Mouse (Mus musculus) heart, embryonic 12.5 days (tissue): ENCODE data around the gene Pa2g4. TPM values are rescaled to one million over a fixed set of nuclear protein-coding genes. Genes with fewer than 3 reads are reported as not detected.

Source experiments
- ATAC-seq: fragments of 200-750 bp; cut with Nextera tagmentation; 2 replicates; pipeline ENCODE4 v1.8.0; 2017; ENCODE audit warnings: moderate TSS enrichment, moderate library complexity; ENCODE audit not compliant: insufficient number of reproducible peaks, low FRiP score
- H3K27ac ChIP-seq: fragments of 300-500 bp; sonication (generic); 2 replicates; pipeline ENCODE4 v1.5.1; 2016; ENCODE audit warnings: mild to moderate bottlenecking, moderate library complexity; ENCODE audit not compliant: poor library complexity, severe bottlenecking
- H3K27me3 ChIP-seq: fragments of 300-500 bp; sonication (generic); replicated peaks from 2 replicates; pipeline ENCODE4 v1.6.1; 2016; ENCODE audit warnings: mild to moderate bottlenecking, moderate library complexity
- H3K36me3 ChIP-seq: fragments of 300-500 bp; sonication (generic); 2 replicates; pipeline ENCODE4 v1.6.1; 2016; ENCODE audit warnings: mild to moderate bottlenecking, moderate library complexity
- H3K4me1 ChIP-seq: fragments of 300-500 bp; sonication (generic); replicated peaks from 2 replicates; pipeline ENCODE4 v1.6.1; 2016; ENCODE audit warnings: mild to moderate bottlenecking
- H3K4me2 ChIP-seq: fragments of 300-500 bp; sonication (generic); 2 replicates; pipeline ENCODE4 v1.6.1; 2016; ENCODE audit warnings: mild to moderate bottlenecking, moderate library complexity
- H3K4me3 ChIP-seq: fragments of 300-500 bp; sonication (generic); 2 replicates; pipeline ENCODE4 v1.5.1; 2016; ENCODE audit warnings: mild to moderate bottlenecking
- H3K9ac ChIP-seq: fragments of 300-500 bp; sonication (generic); 2 replicates; pipeline ENCODE4 v1.6.1; 2016; ENCODE audit warnings: mild to moderate bottlenecking, moderate library complexity
- H3K9me3 ChIP-seq: fragments of 300-500 bp; sonication (generic); replicated peaks from 2 replicates; pipeline ENCODE4 v1.6.1; 2016; ENCODE audit warnings: mild to moderate bottlenecking, moderate library complexity
- WGBS: fragments of 180-500 bp; shearing (Covaris S2); methylation state at CpG from one replicate; pipeline ENCODE4 v1.1.7; 2016; 5-methylcytosine and 5-hydroxymethylcytosine counted together
- microRNA-seq: library from miRNA; unstranded; fragments of <30 nt; microRNA quantifications from one replicate; pipeline ENCODE4, GENCODE M21; 2017
- polyA plus RNA-seq: library from polyadenylated mRNA; unstranded; fragments of >200 nt; fragmentation: Nextera tagmentation; extraction: Ambion mirVana; gene quantifications from 2 replicates; pipeline ENCODE4 v1.2.1, GENCODE M21; 2016

Gene Pa2g4
- polyA plus RNA-seq, 1 experiment from 2014 or later: 136 TPM

DNA sequence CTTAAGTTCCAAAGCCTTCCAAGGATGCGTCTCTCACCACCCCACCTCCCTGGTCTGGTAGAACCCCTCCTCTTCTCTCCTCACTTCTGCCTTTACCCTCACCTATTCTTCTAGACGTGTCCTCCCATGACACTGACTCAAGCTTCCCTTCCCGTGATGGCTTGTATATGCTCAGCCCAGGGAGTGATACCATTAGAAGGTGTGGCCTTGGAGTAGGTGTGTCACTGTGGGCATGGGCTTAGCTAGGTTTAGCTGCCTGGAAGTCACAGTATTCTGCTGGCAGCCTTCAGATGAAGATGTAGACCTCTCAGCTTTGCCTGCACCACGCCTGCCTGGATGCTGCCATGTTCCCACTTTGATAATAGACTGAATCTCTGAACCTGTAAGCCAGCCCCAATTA, 50.7 kb downstream of the Pa2g4 start:
- H3K27ac ChIP-seq: no peak overlapping the region
- no peak overlapping the region for H3K9ac ChIP-seq
- peaks cover 21% of the 10 kb centered on the region for H3K27me3 ChIP-seq
- H3K9me3 ChIP-seq: no peaks in the 10 kb centered on the region
- peaks cover 87% of the 10 kb centered on the region for H3K36me3 ChIP-seq
- no peaks in the 10 kb centered on the region for H3K4me1 ChIP-seq
- ATAC-seq: no peak
- H3K4me2 ChIP-seq: no peak overlapping the region
- no peak overlapping the region for H3K4me3 ChIP-seq
- WGBS: 78% methylated on average over 4 of the region's 4 CpGs

DNA sequence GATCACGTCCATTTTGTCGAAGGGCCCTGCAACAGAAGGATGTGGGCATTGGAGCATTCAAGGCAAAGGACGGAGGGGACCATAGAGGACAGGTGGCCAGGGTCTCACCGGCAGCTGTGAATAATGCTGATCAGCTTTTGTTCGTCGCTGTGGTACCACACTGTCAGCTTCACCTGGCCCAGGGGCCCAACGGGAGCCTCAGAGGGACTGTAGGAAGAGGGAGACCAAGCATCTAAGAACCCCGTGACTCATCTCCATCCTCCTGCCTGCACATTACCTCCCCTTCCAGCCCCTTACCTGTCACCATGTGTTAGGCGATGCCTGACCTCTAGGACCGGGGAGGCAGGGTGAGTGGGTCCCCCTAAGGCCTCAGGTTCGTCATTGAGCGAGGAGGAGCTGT, 54.0 kb downstream of the Pa2g4 start:
- H3K4me3 ChIP-seq: no peak overlapping the region
- no peak overlapping the region for H3K27ac ChIP-seq
- no peak for ATAC-seq
- H3K9ac ChIP-seq: no peak overlapping the region
- H3K36me3 ChIP-seq: peaks cover 66% of the 10 kb centered on the region
- WGBS: 86% methylated on average over 12 of the region's 12 CpGs
- H3K27me3 ChIP-seq: peaks cover 8% of the 10 kb centered on the region; the same call in 1 of the 2 replicates
- H3K9me3 ChIP-seq: no peaks in the 10 kb centered on the region
- no peak overlapping the region for H3K4me2 ChIP-seq
- H3K4me1 ChIP-seq: no peaks in the 10 kb centered on the region

DNA sequence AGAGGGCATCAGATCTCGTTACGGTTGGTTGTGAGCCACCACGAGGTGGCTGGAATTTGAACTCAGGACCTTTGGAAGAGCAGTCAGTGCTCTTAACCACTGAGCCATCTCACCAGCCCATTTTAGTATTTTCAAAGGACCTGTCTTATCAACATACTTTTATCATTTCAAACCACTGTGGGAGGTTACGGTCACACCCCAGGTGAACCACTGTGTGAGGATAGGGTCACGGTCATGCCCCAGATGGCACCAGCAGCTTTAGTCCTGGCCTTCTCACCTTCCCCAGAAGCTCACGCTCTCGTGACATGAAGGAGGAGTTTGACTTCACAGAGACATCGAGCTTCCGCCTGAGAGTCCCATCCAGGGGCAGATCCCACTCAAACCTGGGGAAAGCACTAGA, 54.6 kb downstream of the Pa2g4 start:
- Histone ChIP-seq H3K27me3 (0 out of 2 replicates have a peak, but pooled peaks cover 4% of the 10 kb centered on the region), H3K9me3 (no peaks in the 10 kb centered on the region), H3K4me1 (no peaks in the 10 kb centered on the region), H3K36me3 (peaks cover 60% of the 10 kb centered on the region), H3K9ac (no peak overlapping the region), H3K4me2 (no peak overlapping the region), H3K27ac (no peak overlapping the region), H3K4me3 (no peak overlapping the region)
- 84% methylated on average over 9 of the region's 9 CpGs for WGBS
- ATAC-seq: no peak

DNA sequence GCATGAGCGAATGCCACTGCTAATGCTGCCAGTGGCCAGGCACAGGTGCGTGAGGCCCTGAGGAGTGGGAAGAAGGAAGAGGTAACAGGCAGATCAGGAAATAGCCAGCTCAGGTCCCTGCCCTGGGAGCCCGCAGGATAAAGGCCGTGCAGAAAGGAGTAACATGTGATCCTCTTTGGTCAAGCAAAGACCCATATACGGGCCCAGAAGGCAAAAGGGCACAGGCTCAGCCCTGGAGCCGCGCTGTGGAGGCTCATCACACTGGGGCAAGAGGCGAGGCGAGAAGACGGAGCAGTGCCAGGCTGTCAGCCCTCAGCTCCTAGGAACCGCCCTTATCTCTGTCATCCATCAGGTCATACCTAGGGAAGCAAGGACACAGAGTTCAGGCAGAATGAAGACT, 55.5 kb downstream of the Pa2g4 start:
- Histone ChIP-seq H3K4me1 (no peaks in the 10 kb centered on the region), H3K9me3 (no peaks in the 10 kb centered on the region), H3K27me3 (no peaks in the 10 kb centered on the region), H3K4me2 (no peak overlapping the region), H3K27ac (no peak overlapping the region), H3K4me3 (no peak overlapping the region), H3K36me3 (peaks cover 54% of the 10 kb centered on the region), H3K9ac (no peak overlapping the region)
- no peak for ATAC-seq
- 83% methylated on average over 11 of the region's 11 CpGs for WGBS

DNA sequence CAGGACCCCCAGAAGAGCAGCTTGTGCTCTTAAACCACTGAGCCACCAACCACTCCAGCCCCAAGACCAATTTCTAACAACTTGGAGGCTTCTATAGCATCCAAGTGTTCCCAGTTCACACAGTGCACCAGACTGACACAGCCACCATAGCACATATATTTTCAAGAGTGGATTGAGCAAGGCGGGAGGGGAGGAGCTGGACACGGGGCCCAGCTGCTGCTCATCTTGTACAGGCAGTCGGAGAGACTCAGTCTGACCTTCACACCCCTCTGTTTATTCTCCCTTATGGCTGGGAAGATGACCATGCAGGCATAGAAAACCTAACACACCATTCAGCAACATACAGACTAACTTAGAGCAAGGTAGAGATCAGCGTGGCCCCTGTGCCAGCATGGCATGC, 56.0 kb downstream of the Pa2g4 start:
- H3K9me3 ChIP-seq: no peaks in the 10 kb centered on the region
- no peak overlapping the region for H3K27ac ChIP-seq
- peaks cover 49% of the 10 kb centered on the region for H3K36me3 ChIP-seq
- no peak overlapping the region for H3K9ac ChIP-seq
- peaks cover 3% of the 10 kb centered on the region for H3K4me1 ChIP-seq
- WGBS: 84% methylated on average over 4 of the region's 4 CpGs
- H3K27me3 ChIP-seq: no peaks in the 10 kb centered on the region
- no peak for ATAC-seq
- H3K4me3 ChIP-seq: no peak overlapping the region
- H3K4me2 ChIP-seq: no peak overlapping the region

DNA sequence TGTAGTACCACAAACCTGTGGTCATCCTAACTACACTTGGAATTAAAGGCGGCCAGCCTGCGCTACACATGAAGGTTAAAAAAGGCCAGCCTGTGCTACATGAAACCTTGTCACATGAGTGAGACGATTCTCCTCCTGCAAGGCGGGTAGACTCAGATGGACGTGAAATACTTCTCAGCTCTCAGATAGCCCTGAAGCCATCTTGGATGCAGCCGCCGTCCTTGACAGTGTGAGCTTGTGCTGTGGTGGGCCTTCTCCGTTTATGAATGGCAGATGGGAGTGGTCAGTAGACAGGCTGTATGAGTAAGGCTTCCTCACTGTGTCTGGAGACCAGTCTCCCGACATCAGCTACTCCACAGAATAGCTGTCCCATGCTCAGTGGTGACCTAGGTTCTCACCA, 56.6 kb downstream of the Pa2g4 start:
- no peaks in the 10 kb centered on the region for H3K27me3 ChIP-seq
- peaks cover 8% of the 10 kb centered on the region for H3K4me1 ChIP-seq
- no peak overlapping the region for H3K27ac ChIP-seq
- peaks cover 48% of the 10 kb centered on the region for H3K36me3 ChIP-seq
- no peaks in the 10 kb centered on the region for H3K9me3 ChIP-seq
- WGBS: 86% methylated on average over 9 of the region's 9 CpGs
- no peak overlapping the region for H3K4me2 ChIP-seq
- H3K9ac ChIP-seq: no peak overlapping the region
- ATAC-seq: no peak
- H3K4me3 ChIP-seq: no peak overlapping the region

DNA sequence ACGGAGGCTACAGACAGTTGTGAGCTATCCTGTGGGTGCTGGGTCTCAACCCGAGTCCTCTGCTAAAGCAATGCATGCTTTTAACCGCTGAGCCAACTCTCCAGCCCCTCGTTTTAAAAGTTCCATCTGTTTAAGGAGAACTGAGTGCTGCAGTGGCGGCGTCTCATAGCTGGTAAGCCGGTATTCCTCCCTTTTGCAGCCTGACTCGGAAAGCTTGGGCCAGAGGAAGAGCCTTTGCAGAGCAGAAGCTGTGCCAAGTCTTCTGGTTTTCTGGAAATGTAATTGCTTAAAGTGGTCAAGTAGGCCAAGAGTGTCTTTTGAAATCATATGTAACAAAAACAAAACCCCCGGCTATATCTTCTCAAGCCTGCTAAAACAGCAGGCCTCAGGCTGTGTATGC, 57.5 kb downstream of the Pa2g4 start:
- H3K9ac ChIP-seq: no peak overlapping the region
- no peak overlapping the region for H3K27ac ChIP-seq
- H3K9me3 ChIP-seq: no peaks in the 10 kb centered on the region
- 80% methylated on average over 9 of the region's 9 CpGs for WGBS
- no peak overlapping the region for H3K4me2 ChIP-seq
- H3K27me3 ChIP-seq: no peaks in the 10 kb centered on the region
- peaks cover 39% of the 10 kb centered on the region for H3K36me3 ChIP-seq
- no peak overlapping the region for H3K4me3 ChIP-seq
- no peak for ATAC-seq
- H3K4me1 ChIP-seq: peaks cover 12% of the 10 kb centered on the region

Small RNA genes lying within 50 kb of the gene (microRNA-seq; reads per million reads assigned to microRNA genes)
- gene Gm47275: not detected
- not detected for gene Mir6916
- not detected for gene Mir6917

Other genes with a start within 250 kb of the Pa2g4 start
- gene Cnpy2, start 243.5 kb downstream of the Pa2g4 start, polyA plus RNA-seq: 201 and 209 TPM in 2 replicates
- 418 and 430 TPM in 2 replicates for gene Cs, start 228.3 kb downstream of the Pa2g4 start, polyA plus RNA-seq
- gene Coq10a, start 197.0 kb downstream of the Pa2g4 start, polyA plus RNA-seq: 15.9 and 16.2 TPM in 2 replicates
- 10.6 and 11.3 TPM in 2 replicates for gene Ankrd52, start 188.9 kb downstream of the Pa2g4 start, polyA plus RNA-seq
- 0.28 and 0.42 TPM in 2 replicates for gene Slc39a5, start 164.8 kb downstream of the Pa2g4 start, polyA plus RNA-seq
- 57.3 and 57.9 TPM in 2 replicates for gene Nabp2, start 154.5 kb downstream of the Pa2g4 start, polyA plus RNA-seq
- 27.7 and 29.9 TPM in 2 replicates for gene Rnf41, start 154.3 kb downstream of the Pa2g4 start, polyA plus RNA-seq
- gene Smarcc2, start 106.7 kb downstream of the Pa2g4 start, polyA plus RNA-seq: 83.3 and 86.9 TPM in 2 replicates
- gene Myl6, start 71.8 kb downstream of the Pa2g4 start, polyA plus RNA-seq: 1,237 and 1,275 TPM in 2 replicates
- 3.0 and 4.0 TPM in 2 replicates for gene Myl6b, start 67.3 kb downstream of the Pa2g4 start, polyA plus RNA-seq
- 25.0 and 26.5 TPM in 2 replicates for gene Esyt1, start 40.1 kb downstream of the Pa2g4 start, polyA plus RNA-seq
- 10.2 and 11.9 TPM in 2 replicates for gene Zc3h10, start 18.2 kb downstream of the Pa2g4 start, polyA plus RNA-seq
- gene Rpl41, start 16.7 kb downstream of the Pa2g4 start, polyA plus RNA-seq: 2,275 and 2,341 TPM in 2 replicates
- 7.5 and 7.6 TPM in 2 replicates for gene Erbb3, start 23.7 kb upstream of the Pa2g4 start, polyA plus RNA-seq
- 420 and 432 TPM in 2 replicates for gene Rps26, start 60.8 kb upstream of the Pa2g4 start, polyA plus RNA-seq
- 2.0 and 3.0 TPM in 2 replicates for gene Ikzf4, start 80.0 kb upstream of the Pa2g4 start, polyA plus RNA-seq
- 10.7 and 12.8 TPM in 2 replicates for gene Suox, start 108.1 kb upstream of the Pa2g4 start, polyA plus RNA-seq
- 71.3 and 72.9 TPM in 2 replicates for gene Rab5b, start 130.3 kb upstream of the Pa2g4 start, polyA plus RNA-seq
- gene Pmel, start 138.2 kb upstream of the Pa2g4 start, polyA plus RNA-seq: 0.99 and 1.0 TPM in 2 replicates
- gene Cdk2, start 139.0 kb upstream of the Pa2g4 start, polyA plus RNA-seq: 106 and 109 TPM in 2 replicates
- 4.4 TPM in 2 replicates for gene Dgka, start 178.9 kb upstream of the Pa2g4 start, polyA plus RNA-seq
- 23.1 and 24.0 TPM in 2 replicates for gene Pym1, start 181.9 kb upstream of the Pa2g4 start, polyA plus RNA-seq
- 0.83 and 0.93 TPM in 2 replicates for gene Mmp19, start 224.9 kb upstream of the Pa2g4 start, polyA plus RNA-seq
- 48.4 and 51.7 TPM in 2 replicates for gene Dnajc14, start 238.1 kb upstream of the Pa2g4 start, polyA plus RNA-seq
- 19.6 and 20.8 TPM in 2 replicates for gene Tmem198b, start 238.4 kb upstream of the Pa2g4 start, polyA plus RNA-seq